Mouse (Mus musculus) CD4-positive, CD25-positive, alpha-beta regulatory T cell, adult 9 weeks (primary cell): ENCODE measurements around the gene Gucy1b1. TPM values are rescaled to one million over a fixed set of nuclear protein-coding genes. Genes with fewer than 3 reads are reported as not detected.

Experiments used
- polyA plus RNA-seq: library from polyadenylated mRNA; unstranded; fragments of 100-300 nt; shearing (Covaris generic); gene quantifications from one replicate; pipeline ENCODE4 v1.2.1, GENCODE M21; 2017

The Gucy1b1 gene
- polyA plus RNA-seq, result 4.7 TPM

DNA sequence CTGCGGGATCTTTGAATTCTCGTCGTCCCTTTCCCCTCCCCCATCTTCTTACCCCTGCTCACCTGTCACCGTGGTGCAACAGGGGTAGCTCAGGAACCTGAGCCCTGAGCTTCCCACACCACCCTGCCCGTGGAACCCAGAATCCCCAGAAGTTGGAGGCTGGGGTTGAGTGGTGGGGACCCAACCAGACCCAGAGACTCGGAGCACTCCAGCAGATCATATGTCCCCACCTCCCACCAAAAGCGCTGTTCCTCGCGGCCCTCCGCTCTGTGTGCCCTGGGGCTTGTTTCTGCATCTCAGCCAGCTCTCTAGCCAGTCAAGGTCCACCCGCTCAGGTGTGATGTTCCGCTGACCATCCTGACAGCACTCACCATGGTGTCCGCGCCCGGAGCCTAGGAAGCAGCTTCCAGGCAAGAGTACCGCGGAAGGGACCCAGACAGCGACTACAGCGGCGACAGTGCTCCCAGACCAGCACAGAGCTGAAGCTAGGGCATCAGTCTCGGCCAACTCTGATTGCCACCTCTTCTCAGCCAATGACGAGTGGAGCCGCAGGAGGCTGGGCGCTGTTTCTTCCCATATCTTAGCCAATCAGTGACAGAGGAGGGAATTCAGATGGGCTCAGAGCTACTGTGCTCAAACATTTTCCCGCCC lies at the start of gene Gucy1b1:
Gucy1b1 (minus strand) TSS at position 489 of the 651 bp plus-strand sequence.

Other genes with a start within 250 kb of the Gucy1b1 start
- 86.9 TPM for gene Ctso, start 142.1 kb downstream of the Gucy1b1 start, polyA plus RNA-seq
- 0.74 TPM for gene Tdo2, start 98.5 kb downstream of the Gucy1b1 start, polyA plus RNA-seq
- gene Asic5, start 92.4 kb downstream of the Gucy1b1 start, polyA plus RNA-seq, result not detected
- 17.0 TPM for gene Gucy1a1, start 71.1 kb upstream of the Gucy1b1 start, polyA plus RNA-seq